Mouse (Mus musculus): ENCODE measurements at regions not wholly inside any gene's neighbourhood (a gene's known extent, or its start where the extent isn't known, plus 50 kb on each side); places are given as distances from the start of the nearest gene placed in this dataset.
"Not testable (repeated sequence)": the region's sequence is repeated elsewhere in the genome, so short reads cannot be mapped to it uniquely, and the experiment has no call there.

GRCm38 (mm10) chr2:53574007-53574406 is 382.5 kb downstream of the Arl6ip6 start:
- Histone ChIP-seq H3K9me3 (ENCODE audit: control insufficient read depth, low read length) (no peaks in the 10 kb centered on the region), H3K27ac (ENCODE audit: low read length) (no peak overlapping the region), H3K27me3 (replicated peaks; ENCODE audit: control insufficient read depth, insufficient read depth, low read length) (no peaks in the 10 kb centered on the region), H3K9ac (ENCODE audit: low read depth, low read length) (no peak overlapping the region), H3K4me2 (ENCODE audit: low read depth, low read length) (no peak overlapping the region), H3K36me3 (ENCODE audit: control insufficient read depth, insufficient read depth, low read length) (no peaks in the 10 kb centered on the region), H3K4me1 (ENCODE audit: control insufficient read depth, insufficient read depth, low read length) (no peaks in the 10 kb centered on the region), H3K4me3 (ENCODE audit: low read length) (no peak overlapping the region)
- ATAC-seq, result no peak
- 72% methylated on average over 1 of the region's 1 CpGs for WGBS

- H3K4me1 ChIP-seq (ENCODE audit: control insufficient read depth, insufficient read depth, low read length), result no peaks in the 10 kb centered on the region
- H3K9ac ChIP-seq (ENCODE audit: low read depth, low read length), result no peak overlapping the region
- ATAC-seq, result no peak
- no peak overlapping the region for H3K4me3 ChIP-seq (ENCODE audit: low read length)
- no peak overlapping the region for H3K4me2 ChIP-seq (ENCODE audit: low read depth, low read length)
- no peak overlapping the region for H3K27ac ChIP-seq (ENCODE audit: low read length)
- no peaks in the 10 kb centered on the region for H3K9me3 ChIP-seq (ENCODE audit: control insufficient read depth, low read length)
- 84% methylated on average over 2 of the region's 2 CpGs for WGBS
- H3K36me3 ChIP-seq (ENCODE audit: control insufficient read depth, insufficient read depth, low read length), result no peaks in the 10 kb centered on the region
- no peaks in the 10 kb centered on the region for H3K27me3 ChIP-seq (replicated peaks; ENCODE audit: control insufficient read depth, insufficient read depth, low read length)
These were observed 414.3 kb downstream of the Arl6ip6 start for GRCm38 (mm10) chr2:53605829-53606228.

GRCm38 (mm10) chr2:53619681-53620080 is 428.2 kb downstream of the Arl6ip6 start:
- H3K36me3 ChIP-seq (ENCODE audit: control insufficient read depth, insufficient read depth, low read length), result no peaks in the 10 kb centered on the region
- H3K9ac ChIP-seq (ENCODE audit: low read depth, low read length), result no peak overlapping the region
- no peak for ATAC-seq
- no peak overlapping the region for H3K27ac ChIP-seq (ENCODE audit: low read length)
- no peaks in the 10 kb centered on the region for H3K27me3 ChIP-seq (replicated peaks; ENCODE audit: control insufficient read depth, insufficient read depth, low read length)
- no peaks in the 10 kb centered on the region for H3K9me3 ChIP-seq (ENCODE audit: control insufficient read depth, low read length)
- 91% methylated on average over 3 of the region's 3 CpGs for WGBS
- H3K4me3 ChIP-seq (ENCODE audit: low read length), result no peak overlapping the region
- no peaks in the 10 kb centered on the region for H3K4me1 ChIP-seq (ENCODE audit: control insufficient read depth, insufficient read depth, low read length)
- H3K4me2 ChIP-seq (ENCODE audit: low read depth, low read length), result no peak overlapping the region

GRCm38 (mm10) chr2:53632816-53633474 is 441.4 kb downstream of the Arl6ip6 start:
- not testable (repeated sequence) for H3K36me3 ChIP-seq (ENCODE audit: control insufficient read depth, insufficient read depth, low read length); H3K4me1 ChIP-seq (ENCODE audit: control insufficient read depth, insufficient read depth, low read length); H3K4me3 ChIP-seq (ENCODE audit: low read length); ATAC-seq; H3K9ac ChIP-seq (ENCODE audit: low read depth, low read length); H3K27me3 ChIP-seq (replicated peaks; ENCODE audit: control insufficient read depth, insufficient read depth, low read length); H3K4me2 ChIP-seq (ENCODE audit: low read depth, low read length); H3K9me3 ChIP-seq (ENCODE audit: control insufficient read depth, low read length); H3K27ac ChIP-seq (ENCODE audit: low read length)
- WGBS, result 58% methylated on average over 19 of the region's 19 CpGs

GRCm38 (mm10) chr2:53668599-53669372 is 416.6 kb downstream of the Rprm start:
- H3K9me3 ChIP-seq (ENCODE audit: control insufficient read depth, low read length), result no peaks in the 10 kb centered on the region
- WGBS, result 68% methylated on average over 6 of the region's 6 CpGs
- ATAC-seq, result no peak
- no peaks in the 10 kb centered on the region for H3K36me3 ChIP-seq (ENCODE audit: control insufficient read depth, insufficient read depth, low read length)
- H3K27ac ChIP-seq (ENCODE audit: low read length), result no peak overlapping the region
- H3K4me1 ChIP-seq (ENCODE audit: control insufficient read depth, insufficient read depth, low read length), result no peaks in the 10 kb centered on the region
- H3K4me3 ChIP-seq (ENCODE audit: low read length), result no peak overlapping the region
- no peaks in the 10 kb centered on the region for H3K27me3 ChIP-seq (replicated peaks; ENCODE audit: control insufficient read depth, insufficient read depth, low read length)
- H3K4me2 ChIP-seq (ENCODE audit: low read depth, low read length), result no peak overlapping the region
- no peak overlapping the region for H3K9ac ChIP-seq (ENCODE audit: low read depth, low read length)

GRCm38 (mm10) chr2:53680350-53681011 is 404.9 kb downstream of the Rprm start:
- no peaks in the 10 kb centered on the region for H3K9me3 ChIP-seq (ENCODE audit: control insufficient read depth, low read length)
- no peaks in the 10 kb centered on the region for H3K4me1 ChIP-seq (ENCODE audit: control insufficient read depth, insufficient read depth, low read length)
- no peaks in the 10 kb centered on the region for H3K27me3 ChIP-seq (replicated peaks; ENCODE audit: control insufficient read depth, insufficient read depth, low read length)
- H3K9ac ChIP-seq (ENCODE audit: low read depth, low read length), result no peak overlapping the region
- H3K4me3 ChIP-seq (ENCODE audit: low read length), result no peak overlapping the region
- no peak for ATAC-seq
- 78% methylated on average over 5 of the region's 5 CpGs for WGBS
- no peaks in the 10 kb centered on the region for H3K36me3 ChIP-seq (ENCODE audit: control insufficient read depth, insufficient read depth, low read length)
- H3K4me2 ChIP-seq (ENCODE audit: low read depth, low read length), result no peak overlapping the region
- H3K27ac ChIP-seq (ENCODE audit: low read length), result no peak overlapping the region

GRCm38 (mm10) chr2:53682599-53682998 is 402.8 kb downstream of the Rprm start:
- WGBS, result 10% methylated on average over 4 of the region's 4 CpGs
- no peak for ATAC-seq
- no peak overlapping the region for H3K27ac ChIP-seq (ENCODE audit: low read length)
- no peaks in the 10 kb centered on the region for H3K36me3 ChIP-seq (ENCODE audit: control insufficient read depth, insufficient read depth, low read length)
- H3K9me3 ChIP-seq (ENCODE audit: control insufficient read depth, low read length), result no peaks in the 10 kb centered on the region
- H3K4me1 ChIP-seq (ENCODE audit: control insufficient read depth, insufficient read depth, low read length), result no peaks in the 10 kb centered on the region
- H3K4me3 ChIP-seq (ENCODE audit: low read length), result no peak overlapping the region
- no peak overlapping the region for H3K4me2 ChIP-seq (ENCODE audit: low read depth, low read length)
- H3K27me3 ChIP-seq (replicated peaks; ENCODE audit: control insufficient read depth, insufficient read depth, low read length), result no peaks in the 10 kb centered on the region
- H3K9ac ChIP-seq (ENCODE audit: low read depth, low read length), result no peak overlapping the region

- H3K4me2 ChIP-seq (ENCODE audit: low read depth, low read length), result no peak overlapping the region
- H3K36me3 ChIP-seq (ENCODE audit: control insufficient read depth, insufficient read depth, low read length), result no peaks in the 10 kb centered on the region
- WGBS, result 72% methylated on average over 7 of the region's 7 CpGs
- no peak overlapping the region for H3K27ac ChIP-seq (ENCODE audit: low read length)
- H3K27me3 ChIP-seq (replicated peaks; ENCODE audit: control insufficient read depth, insufficient read depth, low read length), result no peaks in the 10 kb centered on the region
- H3K4me3 ChIP-seq (ENCODE audit: low read length), result no peak overlapping the region
- H3K9me3 ChIP-seq (ENCODE audit: control insufficient read depth, low read length), result no peaks in the 10 kb centered on the region
- no peaks in the 10 kb centered on the region for H3K4me1 ChIP-seq (ENCODE audit: control insufficient read depth, insufficient read depth, low read length)
- H3K9ac ChIP-seq (ENCODE audit: low read depth, low read length), result no peak overlapping the region
- no peak for ATAC-seq
These were observed 398.1 kb downstream of the Rprm start for GRCm38 (mm10) chr2:53687281-53687680.

GRCm38 (mm10) chr2:53689223-53689880 is 396.0 kb downstream of the Rprm start:
- H3K4me3 ChIP-seq (ENCODE audit: low read length), result no peak overlapping the region
- H3K9ac ChIP-seq (ENCODE audit: low read depth, low read length), result no peak overlapping the region

More at GRCm38 (mm10) chr2:53689223-53689880, 396.0 kb downstream of the Rprm start:
- no peaks in the 10 kb centered on the region for H3K36me3 ChIP-seq (ENCODE audit: control insufficient read depth, insufficient read depth, low read length)
- no peak overlapping the region for H3K4me2 ChIP-seq (ENCODE audit: low read depth, low read length)
- no peaks in the 10 kb centered on the region for H3K4me1 ChIP-seq (ENCODE audit: control insufficient read depth, insufficient read depth, low read length)
- no peaks in the 10 kb centered on the region for H3K27me3 ChIP-seq (replicated peaks; ENCODE audit: control insufficient read depth, insufficient read depth, low read length)
- no peak for ATAC-seq
- 28% methylated on average over 3 of the region's 3 CpGs for WGBS
- no peaks in the 10 kb centered on the region for H3K9me3 ChIP-seq (ENCODE audit: control insufficient read depth, low read length)
- no peak overlapping the region for H3K27ac ChIP-seq (ENCODE audit: low read length)
